Mouse (Mus musculus) bone marrow macrophage, adult 2 months (primary cell): ENCODE results near the gene Cntf.

Experiments used
- CTCF ChIP-seq: IDR thresholded peaks from 2 replicates; pipeline ENCODE4 v1.5.1; 2012; ENCODE audit warnings: low read depth, mild to moderate bottlenecking, low read length, moderate library complexity
- POLR2A ChIP-seq: IDR thresholded peaks from 2 replicates; pipeline ENCODE4 v1.6.1; 2012; ENCODE audit warnings: mild to moderate bottlenecking, low read depth, low read length, borderline replicate concordance

GRCm38 (mm10) chr19:12798404-12798803 lies 33.0 kb upstream of the Cntf start:
- TF ChIP-seq CTCF, result no peak
- TF ChIP-seq POLR2A, result no peak
